27 mouse cellular contexts compared by ENCODE assay signal in the genomic region with DNA sequence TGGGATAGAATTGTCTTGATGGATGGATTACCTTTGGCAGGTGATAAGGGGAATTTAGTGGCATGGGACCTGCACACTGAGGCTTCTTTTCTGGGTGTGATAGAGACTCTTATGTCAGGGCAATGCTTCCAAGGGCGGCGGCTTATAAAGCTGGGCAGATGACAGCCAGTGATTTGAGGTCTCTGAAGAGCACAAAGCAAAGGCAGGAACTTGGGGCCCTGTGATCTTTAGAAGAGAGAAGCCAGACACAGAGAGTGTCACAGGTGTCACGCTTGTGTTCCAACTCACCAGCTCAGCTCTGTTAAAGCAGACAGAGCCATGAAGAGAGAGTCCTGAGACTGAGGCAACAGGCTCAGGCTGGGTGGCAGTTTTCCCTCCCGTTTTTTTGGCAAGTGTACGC. TPM values are rescaled to one million over a fixed set of nuclear protein-coding genes. Genes with fewer than 3 reads are reported as not detected.
DNase-seq lines count a peak whose midpoint lies in the region; ATAC-seq and TF ChIP-seq lines count a peak whose summit lies in the region.
"Had no signal": no experiment of that assay in that cellular context is flagged by ENCODE, and none has a peak within 500 bp of the region (broad histone marks: within the 10 kb centered on the region; RNA-seq: fewer than 3 reads in every experiment).

No protein-coding gene starts in this region.

- TF ChIP-seq CTCF in thymus, adult 2 months (IDR thresholded peaks at IDR 0.05; ENCODE audit: borderline replicate concordance, control insufficient read depth, extremely low read depth, insufficient read depth, low read length, poor library complexity): no peak

- no peaks in the 10 kb centered on the region for H3K36me3 ChIP-seq in thymus, adult 2 months (ENCODE audit: control insufficient read depth, insufficient read depth, low read length)
- H3K36me3 ChIP-seq: embryonic facial prominence, embryonic 15.5 days; forebrain, embryonic 10.5 days; G1E; hindbrain, embryonic 13.5 days had no signal

- 0 out of 2 replicates have a peak overlapping the region, but pooled peaks have one; percentile 10 for H3K27ac ChIP-seq in thymus, adult 2 months (ENCODE audit: control insufficient read depth, insufficient read depth, low read length)
- H3K27ac ChIP-seq: embryonic facial prominence, embryonic 15.5 days; forebrain, embryonic 10.5 days; gastrocnemius, adult 2 months; heart, embryonic 13.5 days; hindbrain, embryonic 13.5 days; hindbrain, postnatal 0 days had no signal

- peak; percentile 30 for DNase-seq in thymus, adult 2 months
- DNase-seq in thymus, adult 18-20 months: no peak
- peak; percentile 43 for DNase-seq in thymus, postnatal 25 days
- DNase-seq in testis, postnatal 10 days (ENCODE audit: low spot score): no peak
- no peak for DNase-seq in left cerebral cortex, adult 18-20 months (ENCODE audit: low spot score in 2 of 2)
- no peak for DNase-seq in heart, adult 18-20 months
- DNase-seq: adrenal gland, adult 2 months; adrenal gland, postnatal 36 days; cerebellum, adult 8-10 months; cerebellum, postnatal 14 days; embryo, embryonic 11 days; gastrocnemius, adult 2 months; gastrocnemius, postnatal 25 days; heart, postnatal 4 days had no signal

- peaks cover under 1% of the 10 kb centered on the region; the same call in 1 of the 2 replicates for H3K27me3 ChIP-seq in thymus, adult 2 months (ENCODE audit: control insufficient read depth, insufficient read depth, low read length)
- H3K27me3 ChIP-seq: embryonic facial prominence, embryonic 15.5 days; hindbrain, embryonic 13.5 days had no signal

- peaks cover 21% of the 10 kb centered on the region for H3K4me1 ChIP-seq in thymus, adult 2 months (replicated peaks; ENCODE audit: control insufficient read depth, insufficient read depth, low read length)

- no peak for TF ChIP-seq POLR2A in thymus, adult 2 months (IDR thresholded peaks at IDR 0.05; ENCODE audit: control insufficient read depth, extremely low read depth, insufficient read depth, low read length, poor library complexity)

- 27% methylated on average over 5 of the region's 5 CpGs for WGBS in thymus, adult 2 months

- ATAC-seq in inflammation-experienced regulatory T-cells, adult 6 months: peak; percentile 35
- ATAC-seq: forebrain, embryonic 14.5 days; hindbrain, postnatal 0 days had no signal

- H3K4me3 ChIP-seq in thymus, adult 2 months (ENCODE audit: control insufficient read depth, insufficient read depth, low read length): no peak overlapping the region
- H3K4me3 ChIP-seq: embryonic facial prominence, embryonic 15.5 days; erythroblast, embryonic 14.5 days; forebrain, embryonic 10.5 days; gastrocnemius, adult 2 months; heart, embryonic 13.5 days; hindbrain, embryonic 13.5 days had no signal

RNA-seq across cellular contexts. Expression of gene Plaur, which starts 5.6 kb away (rescaled TPM):
- polyA plus RNA-seq in thymus, adult 2 months (2012; rRNA removed): 7.0 and 9.5 TPM in 2 replicates
- polyA plus RNA-seq in inflammation-experienced regulatory T-cells, adult 6 months (2017; shearing (Covaris generic)): 1 to 10 TPM in 2 of 3 experiments, under 1 TPM in 1; 0.62 to 1.6 (median 1.5) TPM
- 1 to 10 TPM in 1 of 2 experiments, under 1 TPM in 1; 0.59 to 1.5 TPM for total RNA-seq in left cerebral cortex, adult 18-20 months (2021)
- total RNA-seq in heart, adult 18-20 months (2021): 1 to 10 TPM; 2.6 to 3.4 TPM

RNA-seq across cellular contexts. Expression of gene Cadm4, which starts 13.9 kb away (rescaled TPM):
- polyA plus RNA-seq in thymus, adult 2 months (2012; rRNA removed): 6.4 and 7.1 TPM in 2 replicates
- not detected for polyA plus RNA-seq in inflammation-experienced regulatory T-cells, adult 6 months (2017; shearing (Covaris generic))
- total RNA-seq in left cerebral cortex, adult 18-20 months (2021): 100 to 1,000 TPM; 207 to 219 TPM
- total RNA-seq in heart, adult 18-20 months (2021): 10 to 100 TPM; 15.4 to 24.2 TPM
- total RNA-seq: common myeloid progenitor, adult 5-6 weeks; G1E; granulocyte monocyte progenitor cell, adult 5-6 weeks had no signal

RNA-seq across cellular contexts. Expression of gene Irgc1, which starts 15.8 kb away (rescaled TPM):
- polyA plus RNA-seq in thymus, adult 2 months (2012; rRNA removed): 0.97 and 3.0 TPM in 2 replicates
- not detected for polyA plus RNA-seq in inflammation-experienced regulatory T-cells, adult 6 months (2017; shearing (Covaris generic))
- total RNA-seq in left cerebral cortex, adult 18-20 months (2021): under 1 TPM in 1 of 2 experiments, not detected in 1; 0.37 TPM
- total RNA-seq in heart, adult 18-20 months (2021): not detected
- total RNA-seq: adrenal gland, adult 2 months; adrenal gland, postnatal 36 days; common myeloid progenitor, adult 5-6 weeks; gastrocnemius, adult 2 months; gastrocnemius, postnatal 25 days; granulocyte monocyte progenitor cell, adult 5-6 weeks; heart, postnatal 4 days; hindbrain, postnatal 0 days had no signal
- polyA plus RNA-seq: adrenal gland, adult 2 months; embryonic facial prominence, embryonic 11.5 days; embryonic facial prominence, embryonic 15.5 days; erythroblast, embryonic 14.5 days; forebrain, embryonic 10.5 days; forebrain, embryonic 14.5 days; heart, embryonic 13.5 days; heart, postnatal 0 days; hindbrain, embryonic 13.5 days; hindbrain, postnatal 0 days had no signal

RNA-seq across cellular contexts. Expression of gene Zfp428, which starts 38.9 kb away (rescaled TPM):
- 14.4 and 18.7 TPM in 2 replicates for polyA plus RNA-seq in thymus, adult 2 months (2012; rRNA removed)
- under 1 TPM in 1 of 3 experiments, not detected in 2; 0.33 TPM for polyA plus RNA-seq in inflammation-experienced regulatory T-cells, adult 6 months (2017; shearing (Covaris generic))
- 10 to 100 TPM; 47.7 to 49.3 TPM for total RNA-seq in left cerebral cortex, adult 18-20 months (2021)
- 10 to 100 TPM; 13.3 to 20.8 TPM for total RNA-seq in heart, adult 18-20 months (2021)

RNA-seq across cellular contexts. Expression of gene AC161166.1, which starts 44.4 kb away (rescaled TPM):
- polyA plus RNA-seq in thymus, adult 2 months (2012; rRNA removed): 0.08 TPM in 1 of 2 replicates, not detected in the other
- polyA plus RNA-seq in inflammation-experienced regulatory T-cells, adult 6 months (2017; shearing (Covaris generic)): not detected
- total RNA-seq in left cerebral cortex, adult 18-20 months (2021): not detected
- total RNA-seq in heart, adult 18-20 months (2021): not detected
- total RNA-seq: adrenal gland, adult 2 months; adrenal gland, postnatal 36 days; common myeloid progenitor, adult 5-6 weeks; gastrocnemius, adult 2 months; gastrocnemius, postnatal 25 days; granulocyte monocyte progenitor cell, adult 5-6 weeks; heart, postnatal 4 days; hindbrain, postnatal 0 days had no signal
- polyA plus RNA-seq: adrenal gland, adult 2 months; erythroblast, embryonic 14.5 days; G1E had no signal

Comparison
In these comparisons a context has a peak if more than half of its experiments do, and no peak if none do; other contexts are left out.
1. DNase-seq: peak in thymus, adult 2 months (single experiment) and thymus, postnatal 25 days (single experiment); none in thymus, adult 18-20 months (0 of 2), testis, postnatal 10 days (single experiment), left cerebral cortex, adult 18-20 months (0 of 2) and heart, adult 18-20 months (0 of 2).
2. RNA of gene Cadm4, which starts 13.9 kb away (total RNA-seq): 207 to 219 TPM in left cerebral cortex, adult 18-20 months; 15.4 to 24.2 TPM in heart, adult 18-20 months; every median in the first group is over 4 times any median in the second.